Mouse (Mus musculus): Measurements from ENCODE around the gene AI597479. TPM values are rescaled to one million over a fixed set of nuclear protein-coding genes. Genes with fewer than 3 reads are reported as not detected.

Gene AI597479
- polyA plus RNA-seq, 1 experiment from 2014 or later, result 32.6 TPM

DNA sequence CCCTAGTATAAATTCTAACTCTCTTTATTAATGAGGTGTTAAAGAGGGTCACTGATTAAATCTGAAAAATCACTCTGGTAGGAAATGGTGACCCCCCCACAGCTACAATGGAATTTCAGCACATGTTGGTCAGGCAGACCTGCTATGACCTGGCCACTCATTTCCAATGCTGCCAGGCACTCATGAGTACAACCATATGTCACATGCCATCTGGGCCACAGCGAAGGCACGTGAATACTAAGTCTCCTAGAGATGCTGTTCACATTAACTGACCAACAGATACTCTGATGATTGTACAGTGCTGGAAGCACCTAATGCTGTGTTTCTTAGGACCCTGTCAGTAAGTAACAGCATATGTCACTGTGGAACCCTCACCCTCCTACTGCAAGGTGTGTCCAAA, 23.7 kb upstream of the AI597479 start:
- no peak overlapping the region for H3K4me3 ChIP-seq (ENCODE audit: low read length)
- no peak overlapping the region for H3K9ac ChIP-seq (ENCODE audit: low read length)
- WGBS, result 85% methylated on average over 2 of the region's 2 CpGs
- no peaks in the 10 kb centered on the region for H3K9me3 ChIP-seq (ENCODE audit: control insufficient read depth, low read length)
- peaks cover 3% of the 10 kb centered on the region; the same call in 1 of the 2 replicates for H3K36me3 ChIP-seq (ENCODE audit: control insufficient read depth, insufficient read depth, low read length)
- ATAC-seq (ENCODE audit: low read depth), result no peak
- no peak overlapping the region for H3K27ac ChIP-seq (ENCODE audit: low read length)
- no peaks in the 10 kb centered on the region for H3K27me3 ChIP-seq (ENCODE audit: control insufficient read depth, insufficient read depth, low read depth, low read length)
- peaks cover 2% of the 10 kb centered on the region; the same call in 1 of the 2 replicates for H3K4me1 ChIP-seq (replicated peaks; ENCODE audit: control insufficient read depth, insufficient read depth, low read length)
- H3K4me2 ChIP-seq (ENCODE audit: low read depth, low read length), result no peak overlapping the region

DNA sequence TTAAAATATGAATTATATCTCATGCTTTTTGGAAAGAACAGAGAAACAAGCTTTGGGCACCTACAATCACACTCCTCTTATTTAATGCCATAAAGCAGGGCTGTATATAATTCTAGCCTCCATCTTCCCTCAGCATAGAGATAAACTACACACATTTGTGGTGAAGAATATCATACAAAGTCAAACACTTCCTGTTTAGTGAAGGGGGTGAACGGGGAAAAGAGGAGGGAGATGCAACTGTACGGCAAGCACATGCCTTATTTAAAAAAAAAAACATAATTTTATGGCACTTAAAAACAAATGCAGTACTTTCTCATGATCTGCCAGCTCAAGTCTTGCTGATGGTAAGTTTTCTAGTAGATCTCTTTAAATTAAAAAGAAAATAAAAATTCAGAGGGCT, 20.4 kb upstream of the AI597479 start:
- Histone ChIP-seq H3K27me3 (ENCODE audit: control insufficient read depth, insufficient read depth, low read depth, low read length) (no peaks in the 10 kb centered on the region), H3K36me3 (ENCODE audit: control insufficient read depth, insufficient read depth, low read length) (peaks cover 3% of the 10 kb centered on the region; the same call in 1 of the 2 replicates), H3K9me3 (ENCODE audit: control insufficient read depth, low read length) (no peaks in the 10 kb centered on the region), H3K9ac (ENCODE audit: low read length) (no peak overlapping the region), H3K4me2 (ENCODE audit: low read depth, low read length) (no peak overlapping the region), H3K4me1 (replicated peaks; ENCODE audit: control insufficient read depth, insufficient read depth, low read length) (no peaks in the 10 kb centered on the region), H3K27ac (ENCODE audit: low read length) (no peak overlapping the region), H3K4me3 (ENCODE audit: low read length) (no peak overlapping the region)
- WGBS, result 60% methylated on average over 2 of the region's 2 CpGs
- ATAC-seq (ENCODE audit: low read depth), result no peak

DNA sequence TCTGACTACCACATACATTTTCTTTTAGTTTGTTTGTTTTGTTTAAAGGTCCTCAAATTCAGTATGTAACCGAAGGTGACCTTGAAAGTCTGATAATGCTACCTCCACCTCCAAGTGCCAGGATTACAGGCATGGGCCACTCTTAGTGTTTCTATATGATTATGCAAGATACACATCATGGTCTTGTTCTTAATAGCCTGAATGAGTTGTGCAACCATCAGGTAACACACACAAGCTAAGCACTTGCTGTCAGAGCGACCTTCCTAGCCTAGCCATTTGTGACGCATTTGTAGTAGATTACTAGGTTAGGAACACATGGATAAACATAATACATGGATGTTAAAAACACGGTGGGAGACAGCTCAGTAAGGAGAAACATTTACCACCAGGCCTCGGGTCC, 15.6 kb upstream of the AI597479 start:
- Histone ChIP-seq H3K27me3 (ENCODE audit: control insufficient read depth, insufficient read depth, low read depth, low read length) (no peaks in the 10 kb centered on the region), H3K4me1 (replicated peaks; ENCODE audit: control insufficient read depth, insufficient read depth, low read length) (no peaks in the 10 kb centered on the region), H3K36me3 (ENCODE audit: control insufficient read depth, insufficient read depth, low read length) (0 out of 2 replicates have a peak, but pooled peaks cover 2% of the 10 kb centered on the region), H3K27ac (ENCODE audit: low read length) (no peak overlapping the region), H3K4me3 (ENCODE audit: low read length) (no peak overlapping the region), H3K4me2 (ENCODE audit: low read depth, low read length) (no peak overlapping the region), H3K9ac (ENCODE audit: low read length) (no peak overlapping the region), H3K9me3 (ENCODE audit: control insufficient read depth, low read length) (no peaks in the 10 kb centered on the region)
- WGBS, result 75% methylated on average over 5 of the region's 5 CpGs
- no peak for ATAC-seq (ENCODE audit: low read depth)

DNA sequence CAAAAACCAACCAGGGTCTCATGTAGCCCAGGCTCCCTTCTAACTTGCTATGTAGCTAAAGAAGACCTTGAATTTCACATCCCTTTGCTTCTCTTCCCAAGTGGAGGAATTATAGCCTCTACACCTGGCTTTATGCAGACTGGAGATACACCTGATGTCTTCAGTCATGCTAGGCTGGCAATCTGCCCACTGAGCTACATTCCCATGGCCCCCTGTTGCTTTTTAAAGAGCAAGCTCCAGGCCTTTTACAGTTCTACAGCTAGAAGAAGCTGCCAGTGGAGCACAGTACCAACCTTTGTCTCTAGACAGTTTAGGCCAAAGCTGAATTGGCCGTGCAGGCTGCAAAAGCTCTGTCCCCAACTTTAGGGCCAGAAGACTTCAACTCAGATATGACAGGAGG, 8.1 kb upstream of the AI597479 start:
- Histone ChIP-seq H3K36me3 (ENCODE audit: control insufficient read depth, insufficient read depth, low read length) (no peaks in the 10 kb centered on the region), H3K4me3 (ENCODE audit: low read length) (no peak overlapping the region), H3K27ac (ENCODE audit: low read length) (no peak overlapping the region), H3K4me2 (ENCODE audit: low read depth, low read length) (no peak overlapping the region), H3K9ac (ENCODE audit: low read length) (no peak overlapping the region), H3K27me3 (ENCODE audit: control insufficient read depth, insufficient read depth, low read depth, low read length) (no peaks in the 10 kb centered on the region), H3K4me1 (replicated peaks; ENCODE audit: control insufficient read depth, insufficient read depth, low read length) (peaks cover 10% of the 10 kb centered on the region; the same call in 1 of the 2 replicates), H3K9me3 (ENCODE audit: control insufficient read depth, low read length) (no peaks in the 10 kb centered on the region)
- 93% methylated on average over 1 of the region's 1 CpGs for WGBS
- ATAC-seq (ENCODE audit: low read depth), result no peak

DNA sequence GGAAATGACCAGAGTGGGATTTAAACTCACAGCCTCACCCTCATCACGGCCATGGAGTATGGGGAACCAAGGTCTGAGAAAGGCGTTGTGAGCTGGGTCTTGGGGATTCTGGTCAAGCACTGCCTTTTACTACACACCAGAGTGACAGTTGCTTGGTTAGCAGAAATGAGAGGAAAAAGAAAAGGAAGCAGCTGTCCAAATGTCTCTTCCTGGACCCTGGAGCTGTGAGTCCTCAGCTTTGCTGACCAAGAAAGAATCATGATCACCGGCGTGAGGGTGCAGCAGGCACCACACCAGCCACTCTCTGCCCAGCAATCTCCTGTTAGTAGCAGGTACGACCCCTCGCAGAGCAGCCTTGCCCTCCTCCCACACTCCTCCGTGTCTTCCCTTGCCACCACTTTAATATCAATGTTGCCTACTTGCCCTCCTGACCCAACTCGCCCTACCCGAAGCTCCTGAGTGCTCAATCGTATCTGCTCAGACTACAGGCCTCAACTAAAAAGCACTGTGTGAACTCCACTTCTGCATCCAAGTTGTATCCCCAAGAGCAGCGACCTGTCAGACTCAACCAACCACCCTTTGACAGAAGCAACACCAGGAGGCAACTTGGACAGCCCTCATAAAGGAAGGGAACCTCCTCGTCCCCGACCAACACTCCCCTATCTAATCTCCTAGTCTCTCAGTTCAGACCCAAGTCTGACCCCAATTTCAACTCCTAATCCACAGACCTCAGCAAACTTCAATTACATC, 7.0 kb upstream of the AI597479 start:
- 34% methylated on average over 13 of the region's 13 CpGs for WGBS
- peak; percentile 18; the same call in 1 of the 2 replicates for ATAC-seq (ENCODE audit: low read depth)
- no peaks in the 10 kb centered on the region for H3K36me3 ChIP-seq (ENCODE audit: control insufficient read depth, insufficient read depth, low read length)

DNA sequence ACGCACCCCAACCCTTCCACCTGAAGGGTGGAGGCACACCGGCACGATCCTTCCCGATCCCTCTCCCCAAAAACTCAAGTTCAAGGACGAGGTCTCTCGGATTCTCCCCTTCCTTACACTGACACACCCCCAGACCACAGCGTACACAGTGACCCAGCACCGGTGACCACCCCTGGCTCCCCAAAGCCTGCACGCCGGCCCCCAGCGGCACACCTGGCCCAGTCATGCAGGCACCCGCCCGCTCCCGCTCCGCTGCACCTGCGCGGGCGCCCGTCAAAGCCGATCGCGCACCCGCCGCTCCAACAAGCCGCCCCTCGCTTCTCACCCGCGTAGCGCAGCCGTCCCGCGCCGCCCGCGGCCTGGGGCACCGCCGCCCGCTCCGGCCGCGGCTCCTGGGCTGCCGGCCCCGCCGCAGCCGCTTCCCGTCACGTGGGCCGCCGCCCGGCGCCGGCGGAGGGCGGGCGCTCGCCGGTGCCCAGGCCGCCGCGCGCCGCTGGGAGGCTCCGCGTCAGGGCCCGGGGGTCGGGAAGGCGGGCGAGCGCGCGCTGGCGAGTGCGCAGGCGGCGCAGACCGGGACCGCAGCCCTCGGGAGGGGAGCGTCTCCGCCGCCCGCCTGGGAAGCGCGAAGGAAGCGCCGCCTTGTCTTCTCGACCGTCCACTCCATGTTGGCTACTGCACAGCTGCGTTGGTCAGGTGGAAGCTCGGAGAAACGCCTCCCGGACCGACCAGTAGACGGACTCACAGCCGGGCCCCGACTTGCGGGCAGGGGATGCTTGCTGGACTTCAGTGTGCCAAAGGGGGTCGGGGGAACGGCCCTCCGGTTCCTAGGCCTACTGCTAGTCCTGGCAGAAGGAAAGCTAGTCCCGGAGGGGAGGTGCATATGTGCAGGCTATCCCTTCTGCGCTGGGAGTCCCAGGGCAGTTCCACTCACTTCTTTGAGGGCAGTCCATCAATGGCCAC, 6.2 kb upstream of the AI597479 start:
- no peaks in the 10 kb centered on the region for H3K9me3 ChIP-seq (ENCODE audit: control insufficient read depth, low read length)
- no peaks in the 10 kb centered on the region for H3K36me3 ChIP-seq (ENCODE audit: control insufficient read depth, insufficient read depth, low read length)
- WGBS, result under 1% methylated on average over 90 of the region's 102 CpGs
- H3K27me3 ChIP-seq (ENCODE audit: control insufficient read depth, insufficient read depth, low read depth, low read length), result no peaks in the 10 kb centered on the region
- peak overlapping the region; percentile 66 for H3K27ac ChIP-seq (ENCODE audit: low read length)
- H3K9ac ChIP-seq (ENCODE audit: low read length), result peak overlapping the region; percentile 89
- peak overlapping the region; percentile 70 for H3K4me3 ChIP-seq (ENCODE audit: low read length)
- peak overlapping the region; percentile 87 for H3K4me2 ChIP-seq (ENCODE audit: low read depth, low read length)
- H3K4me1 ChIP-seq (replicated peaks; ENCODE audit: control insufficient read depth, insufficient read depth, low read length), result peaks cover 10% of the 10 kb centered on the region; the same call in 1 of the 2 replicates
- peak; percentile 90 for ATAC-seq (ENCODE audit: low read depth)

More for the DNA sequence above, 7.0 kb upstream of the AI597479 start:
- peak overlapping the region; percentile 70 for H3K4me3 ChIP-seq (ENCODE audit: low read length)
- no peaks in the 10 kb centered on the region for H3K9me3 ChIP-seq (ENCODE audit: control insufficient read depth, low read length)
- H3K4me2 ChIP-seq (ENCODE audit: low read depth, low read length), result peak overlapping the region; percentile 87
- H3K4me1 ChIP-seq (replicated peaks; ENCODE audit: control insufficient read depth, insufficient read depth, low read length), result peaks cover 10% of the 10 kb centered on the region; the same call in 1 of the 2 replicates
- H3K9ac ChIP-seq (ENCODE audit: low read length), result peak overlapping the region; percentile 89
- H3K27me3 ChIP-seq (ENCODE audit: control insufficient read depth, insufficient read depth, low read depth, low read length), result no peaks in the 10 kb centered on the region
- H3K27ac ChIP-seq (ENCODE audit: low read length), result no peak overlapping the region

DNA sequence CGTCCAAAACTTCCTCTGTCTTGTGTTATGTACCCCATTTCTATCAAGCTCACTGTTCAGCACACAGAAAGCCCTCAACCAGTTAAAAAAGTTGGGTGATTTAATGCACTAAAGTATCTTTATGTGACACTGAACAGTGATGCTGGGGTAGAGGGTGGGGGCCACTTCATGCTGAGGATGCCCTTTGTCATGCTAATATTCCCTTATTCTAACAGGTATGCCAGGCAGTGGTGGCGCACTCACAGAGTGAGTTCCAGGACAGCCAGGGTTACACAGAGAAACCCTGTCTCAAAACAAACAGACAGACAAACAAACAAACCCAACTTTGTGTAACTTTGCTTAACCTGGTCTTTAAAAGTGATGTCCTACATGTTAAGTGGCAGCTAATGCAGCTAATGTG, 4.3 kb upstream of the AI597479 start:
- no peaks in the 10 kb centered on the region for H3K27me3 ChIP-seq (ENCODE audit: control insufficient read depth, insufficient read depth, low read depth, low read length)
- no peak overlapping the region for H3K4me3 ChIP-seq (ENCODE audit: low read length)
- no peak for ATAC-seq (ENCODE audit: low read depth)
- no peak overlapping the region for H3K27ac ChIP-seq (ENCODE audit: low read length)
- H3K9ac ChIP-seq (ENCODE audit: low read length), result no peak overlapping the region
- no peaks in the 10 kb centered on the region for H3K36me3 ChIP-seq (ENCODE audit: control insufficient read depth, insufficient read depth, low read length)
- H3K4me1 ChIP-seq (replicated peaks; ENCODE audit: control insufficient read depth, insufficient read depth, low read length), result peaks cover 10% of the 10 kb centered on the region; the same call in 1 of the 2 replicates
- no peak overlapping the region for H3K4me2 ChIP-seq (ENCODE audit: low read depth, low read length)
- H3K9me3 ChIP-seq (ENCODE audit: control insufficient read depth, low read length), result no peaks in the 10 kb centered on the region
- 91% methylated on average over 2 of the region's 2 CpGs for WGBS

DNA sequence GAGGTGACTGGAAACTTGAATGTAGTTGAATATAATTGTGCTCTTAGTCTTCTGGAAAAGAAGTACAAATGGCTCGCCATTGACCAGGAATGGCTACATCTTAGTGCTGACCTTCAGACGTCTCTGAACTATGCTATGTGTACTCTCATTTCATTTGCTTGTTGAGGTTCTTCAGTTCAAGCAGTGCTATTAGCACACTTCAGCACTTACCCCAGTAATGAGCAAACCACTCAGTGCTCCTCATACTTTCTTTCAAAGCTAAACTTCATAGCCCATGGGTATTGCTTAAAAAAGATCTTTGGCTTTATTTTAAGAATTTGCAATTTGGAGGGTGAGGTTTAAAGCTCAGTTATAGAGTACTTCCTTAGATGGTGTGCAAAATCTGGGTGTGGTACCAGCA, 10.2 kb downstream of the AI597479 start:
- Histone ChIP-seq H3K27me3 (ENCODE audit: control insufficient read depth, insufficient read depth, low read depth, low read length) (no peaks in the 10 kb centered on the region), H3K9ac (ENCODE audit: low read length) (no peak overlapping the region), H3K4me3 (ENCODE audit: low read length) (no peak overlapping the region), H3K9me3 (ENCODE audit: control insufficient read depth, low read length) (no peaks in the 10 kb centered on the region), H3K36me3 (ENCODE audit: control insufficient read depth, insufficient read depth, low read length) (peaks cover 20% of the 10 kb centered on the region), H3K4me2 (ENCODE audit: low read depth, low read length) (no peak overlapping the region), H3K27ac (ENCODE audit: low read length) (no peak overlapping the region), H3K4me1 (replicated peaks; ENCODE audit: control insufficient read depth, insufficient read depth, low read length) (no peaks in the 10 kb centered on the region)
- 82% methylated on average over 2 of the region's 2 CpGs for WGBS
- ATAC-seq (ENCODE audit: low read depth), result no peak

DNA sequence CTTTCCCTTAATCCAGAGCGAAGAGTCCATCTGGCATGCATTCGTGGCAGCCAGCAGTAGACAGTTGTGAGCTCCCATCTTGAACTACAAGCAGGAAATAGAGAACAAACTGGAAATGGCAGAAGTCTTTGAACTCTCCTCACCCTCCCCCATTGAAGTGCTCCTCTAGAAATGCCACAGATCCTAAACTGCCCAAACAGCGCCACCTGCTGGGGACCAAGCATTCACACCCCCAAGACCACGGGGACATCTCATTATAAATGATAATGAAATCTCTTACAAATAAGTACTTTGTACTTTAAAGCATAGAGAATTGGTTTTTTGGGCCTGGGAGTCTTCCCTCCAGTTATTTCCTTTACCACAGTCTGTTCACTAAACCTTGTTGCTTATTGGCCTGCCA, 12.0 kb downstream of the AI597479 start:
- Histone ChIP-seq H3K9me3 (ENCODE audit: control insufficient read depth, low read length) (no peaks in the 10 kb centered on the region), H3K27ac (ENCODE audit: low read length) (no peak overlapping the region), H3K4me3 (ENCODE audit: low read length) (no peak overlapping the region), H3K9ac (ENCODE audit: low read length) (no peak overlapping the region), H3K4me1 (replicated peaks; ENCODE audit: control insufficient read depth, insufficient read depth, low read length) (no peaks in the 10 kb centered on the region), H3K27me3 (ENCODE audit: control insufficient read depth, insufficient read depth, low read depth, low read length) (no peaks in the 10 kb centered on the region), H3K4me2 (ENCODE audit: low read depth, low read length) (no peak overlapping the region), H3K36me3 (ENCODE audit: control insufficient read depth, insufficient read depth, low read length) (peaks cover 22% of the 10 kb centered on the region)
- WGBS, result 52% methylated on average over 4 of the region's 4 CpGs
- ATAC-seq (ENCODE audit: low read depth), result peak; percentile 17; the same call in 1 of the 2 replicates

Data from lung, embryonic 16.5 days (tissue).